Mouse (Mus musculus): Measurements from ENCODE around the gene Pck1. TPM values are rescaled to one million over a fixed set of nuclear protein-coding genes. Genes with fewer than 3 reads are reported as not detected.
"Not testable (repeated sequence)": the region's sequence is repeated elsewhere in the genome, so short reads cannot be mapped to it uniquely, and the experiment has no call there.

Pck1 gene
- polyA plus RNA-seq, 1 experiment from 2014 or later = not detected

DNA sequence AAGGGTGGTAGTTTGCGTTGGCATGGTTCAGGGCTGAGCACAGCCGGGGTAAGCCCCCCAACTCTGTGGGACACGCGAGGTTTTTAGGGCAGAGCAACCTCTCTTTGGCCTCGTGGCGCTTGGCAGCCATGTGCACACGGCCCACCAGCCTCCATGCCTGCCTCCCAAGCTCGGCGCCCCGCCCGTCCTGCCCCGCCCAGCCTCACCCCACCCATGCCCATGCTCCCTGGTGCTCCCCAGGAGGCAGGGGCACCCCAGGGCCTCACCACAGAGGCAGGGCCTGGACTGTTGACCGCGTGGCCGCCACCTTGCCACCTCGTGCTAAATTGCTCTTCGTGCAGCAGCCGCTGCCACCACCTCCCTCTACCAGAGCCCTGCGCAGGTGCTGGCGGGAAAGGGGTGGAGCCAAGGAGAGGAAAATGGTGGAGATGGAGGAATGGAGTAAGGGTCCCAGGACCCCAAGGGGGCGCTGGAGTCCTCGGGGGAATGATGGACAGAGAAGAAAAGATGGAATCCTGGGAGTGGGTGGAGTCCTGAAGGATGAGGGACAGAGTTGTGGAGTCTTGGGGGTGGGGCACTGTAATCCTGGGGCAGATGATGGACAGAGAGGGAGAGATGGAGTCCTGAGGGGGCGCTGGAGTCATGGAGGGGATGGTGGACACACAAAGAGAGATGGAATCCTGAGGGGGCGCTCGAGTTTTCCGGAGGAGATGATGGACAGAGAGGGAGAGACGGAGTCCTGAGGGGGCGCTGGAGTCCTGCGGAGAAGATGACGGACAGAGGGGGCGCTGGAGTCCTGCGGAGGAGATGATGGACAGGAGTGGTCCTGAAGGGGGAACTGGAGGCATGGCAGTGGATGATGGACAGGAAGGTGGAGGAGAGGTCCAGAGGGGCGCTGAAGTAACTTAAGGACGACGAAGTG, 33.6 kb upstream of the Pck1 start, which contains the start of gene Ctcfl:
Ctcfl (minus strand) TSS at position 503 of the 922 bp plus-strand sequence.
- Histone ChIP-seq H3K27ac (ENCODE audit: low read depth, low read length) (no peak within 1 kb of the TSS), H3K4me3 (ENCODE audit: low read depth, low read length) (no peak within 1 kb of the TSS), H3K4me1 (ENCODE audit: control insufficient read depth, insufficient read depth, low read length) (no peaks in the 10 kb centered on the region), H3K9me3 (replicated peaks; ENCODE audit: control insufficient read depth, low read length) (no peaks in the 10 kb centered on the region), H3K36me3 (ENCODE audit: control insufficient read depth, insufficient read depth, low read length) (no peaks in the 10 kb centered on the region), H3K9ac (ENCODE audit: low read depth, low read length) (no peak within 1 kb of the TSS), H3K27me3 (ENCODE audit: control insufficient read depth, insufficient read depth, low read length) (peaks cover 2% of the 10 kb centered on the region; the same call in 1 of the 2 replicates), H3K4me2 (no peak within 1 kb of the TSS)
- no peak for ATAC-seq (replicated peaks; ENCODE audit: insufficient number of reproducible peaks, low FRiP score, low TSS enrichment)
- WGBS (ENCODE audit: insufficient replicate concordance) = 80% methylated on average over 35 of the region's 35 CpGs

DNA sequence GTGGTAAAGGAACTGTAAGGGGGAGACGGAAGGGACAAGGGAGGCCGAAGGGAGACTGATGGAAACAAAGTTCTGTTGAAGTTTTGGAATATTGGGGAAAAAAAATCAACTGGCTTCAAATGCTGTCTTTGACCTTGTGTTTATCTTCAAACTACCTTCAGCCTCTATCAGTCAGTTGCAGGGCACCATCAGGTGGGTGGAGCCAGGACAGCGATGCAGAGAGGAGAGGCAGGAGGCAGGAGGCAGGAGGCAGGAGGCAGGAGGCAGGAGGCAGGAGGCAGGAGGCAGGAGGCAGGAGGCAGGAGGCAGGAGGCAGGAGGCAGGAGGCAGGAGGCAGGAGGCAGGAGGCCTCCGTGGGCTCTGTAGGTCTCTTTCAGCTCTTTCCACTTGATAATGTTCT, 32.7 kb upstream of the Pck1 start:
- H3K27me3 ChIP-seq (ENCODE audit: control insufficient read depth, insufficient read depth, low read length); H3K4me2 ChIP-seq; H3K9ac ChIP-seq (ENCODE audit: low read depth, low read length); H3K27ac ChIP-seq (ENCODE audit: low read depth, low read length); H3K9me3 ChIP-seq (replicated peaks; ENCODE audit: control insufficient read depth, low read length); H3K4me1 ChIP-seq (ENCODE audit: control insufficient read depth, insufficient read depth, low read length); ATAC-seq (replicated peaks; ENCODE audit: insufficient number of reproducible peaks, low FRiP score, low TSS enrichment); H3K4me3 ChIP-seq (ENCODE audit: low read depth, low read length); H3K36me3 ChIP-seq (ENCODE audit: control insufficient read depth, insufficient read depth, low read length): not testable (repeated sequence)
- WGBS (ENCODE audit: insufficient replicate concordance) = 66% methylated on average over 4 of the region's 4 CpGs

DNA sequence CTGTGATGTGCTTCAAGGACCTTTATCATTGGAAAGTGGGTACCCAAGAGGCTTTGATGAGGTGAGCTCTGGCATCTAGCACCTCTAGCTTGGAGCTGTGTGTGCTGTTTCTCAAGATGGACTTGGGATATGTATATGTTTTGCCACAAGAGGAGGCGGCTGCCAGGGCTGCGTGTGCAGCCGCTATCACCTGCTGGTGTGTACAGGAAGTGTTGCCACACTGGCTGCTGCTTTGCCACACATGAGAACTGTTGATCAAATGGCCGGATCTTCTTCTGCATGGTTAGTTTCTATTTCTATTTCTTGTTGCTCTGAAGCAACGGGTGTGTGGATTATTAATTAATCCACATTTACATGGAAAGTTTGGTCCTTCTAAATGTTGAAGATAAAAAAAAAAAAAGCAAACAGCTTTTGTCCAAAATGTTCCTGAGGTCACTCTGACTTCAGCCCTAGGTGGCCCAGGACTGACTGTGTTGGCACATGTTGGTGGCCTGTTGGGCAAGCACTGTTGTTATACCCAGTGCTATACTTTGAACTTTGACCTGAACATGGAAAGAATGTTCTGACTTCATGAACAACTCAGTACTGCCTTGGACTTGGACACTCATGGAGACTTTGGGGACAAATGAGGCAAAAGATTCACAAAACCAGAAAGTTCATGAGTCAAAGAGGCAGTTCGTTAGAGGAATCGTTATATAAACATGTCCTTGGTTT, 28.7 kb upstream of the Pck1 start:
- Histone ChIP-seq H3K4me2 (no peak overlapping the region), H3K9me3 (replicated peaks; ENCODE audit: control insufficient read depth, low read length) (no peaks in the 10 kb centered on the region), H3K4me3 (ENCODE audit: low read depth, low read length) (no peak overlapping the region), H3K27me3 (ENCODE audit: control insufficient read depth, insufficient read depth, low read length) (peaks cover 2% of the 10 kb centered on the region; the same call in 1 of the 2 replicates), H3K36me3 (ENCODE audit: control insufficient read depth, insufficient read depth, low read length) (no peaks in the 10 kb centered on the region), H3K27ac (ENCODE audit: low read depth, low read length) (no peak overlapping the region), H3K4me1 (ENCODE audit: control insufficient read depth, insufficient read depth, low read length) (no peaks in the 10 kb centered on the region), H3K9ac (ENCODE audit: low read depth, low read length) (no peak overlapping the region)
- WGBS (ENCODE audit: insufficient replicate concordance) = 82% methylated on average over 7 of the region's 7 CpGs
- no peak for ATAC-seq (replicated peaks; ENCODE audit: insufficient number of reproducible peaks, low FRiP score, low TSS enrichment)

DNA sequence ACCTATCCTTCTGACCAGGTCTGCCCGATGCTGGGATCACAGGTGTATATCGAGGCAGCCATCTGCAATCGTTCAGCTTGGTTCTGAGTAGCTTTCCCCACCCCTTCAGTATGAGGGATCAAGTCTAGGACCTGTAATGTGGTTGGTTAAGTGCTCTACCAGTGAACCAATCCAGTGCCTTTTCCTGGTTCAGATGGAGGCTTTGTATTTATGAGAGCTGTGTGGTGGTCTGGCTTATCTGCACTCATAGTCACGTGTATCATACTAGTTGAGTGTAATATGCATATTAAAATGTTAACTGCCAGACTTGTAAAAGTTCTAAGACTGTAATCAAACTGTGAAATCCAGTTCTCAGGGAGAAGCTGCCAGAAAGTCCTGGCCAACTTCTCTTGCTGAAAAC, 26.5 kb upstream of the Pck1 start:
- H3K36me3 ChIP-seq (ENCODE audit: control insufficient read depth, insufficient read depth, low read length) = no peaks in the 10 kb centered on the region
- H3K4me1 ChIP-seq (ENCODE audit: control insufficient read depth, insufficient read depth, low read length) = no peaks in the 10 kb centered on the region
- no peak for ATAC-seq (replicated peaks; ENCODE audit: insufficient number of reproducible peaks, low FRiP score, low TSS enrichment)
- WGBS (ENCODE audit: insufficient replicate concordance) = 82% methylated on average over 4 of the region's 4 CpGs
- no peak overlapping the region for H3K4me3 ChIP-seq (ENCODE audit: low read depth, low read length)
- no peak overlapping the region for H3K27ac ChIP-seq (ENCODE audit: low read depth, low read length)
- no peaks in the 10 kb centered on the region for H3K9me3 ChIP-seq (replicated peaks; ENCODE audit: control insufficient read depth, low read length)
- H3K27me3 ChIP-seq (ENCODE audit: control insufficient read depth, insufficient read depth, low read length) = no peaks in the 10 kb centered on the region
- no peak overlapping the region for H3K4me2 ChIP-seq
- no peak overlapping the region for H3K9ac ChIP-seq (ENCODE audit: low read depth, low read length)

DNA sequence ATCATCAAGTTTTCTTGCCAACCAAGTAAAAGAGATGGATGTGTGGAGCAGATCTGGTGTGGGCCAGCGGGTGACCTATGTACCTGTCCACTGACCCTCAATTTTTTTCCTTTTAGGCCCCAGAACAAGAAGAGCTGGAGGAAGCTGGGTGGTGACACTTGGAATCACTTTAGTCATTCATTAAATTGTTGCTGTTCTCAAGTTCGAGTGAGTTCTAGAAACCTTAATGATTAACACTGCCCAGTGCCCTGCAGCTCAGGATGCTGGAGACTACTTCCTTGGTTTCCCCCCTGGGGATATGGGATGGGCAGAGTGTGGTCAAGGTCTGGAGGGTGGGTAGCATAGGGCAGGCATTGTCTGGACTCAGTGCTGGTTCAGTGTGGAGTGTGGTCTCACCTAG, 23.7 kb upstream of the Pck1 start:
- no peak overlapping the region for H3K9ac ChIP-seq (ENCODE audit: low read depth, low read length)
- H3K27me3 ChIP-seq (ENCODE audit: control insufficient read depth, insufficient read depth, low read length) = no peaks in the 10 kb centered on the region
- no peak overlapping the region for H3K4me2 ChIP-seq
- H3K27ac ChIP-seq (ENCODE audit: low read depth, low read length) = no peak overlapping the region
- H3K4me1 ChIP-seq (ENCODE audit: control insufficient read depth, insufficient read depth, low read length) = peaks cover 10% of the 10 kb centered on the region
- H3K9me3 ChIP-seq (replicated peaks; ENCODE audit: control insufficient read depth, low read length) = no peaks in the 10 kb centered on the region
- H3K4me3 ChIP-seq (ENCODE audit: low read depth, low read length) = no peak overlapping the region
- 62% methylated on average over 2 of the region's 2 CpGs for WGBS (ENCODE audit: insufficient replicate concordance)
- ATAC-seq (replicated peaks; ENCODE audit: insufficient number of reproducible peaks, low FRiP score, low TSS enrichment) = no peak
- no peaks in the 10 kb centered on the region for H3K36me3 ChIP-seq (ENCODE audit: control insufficient read depth, insufficient read depth, low read length)

DNA sequence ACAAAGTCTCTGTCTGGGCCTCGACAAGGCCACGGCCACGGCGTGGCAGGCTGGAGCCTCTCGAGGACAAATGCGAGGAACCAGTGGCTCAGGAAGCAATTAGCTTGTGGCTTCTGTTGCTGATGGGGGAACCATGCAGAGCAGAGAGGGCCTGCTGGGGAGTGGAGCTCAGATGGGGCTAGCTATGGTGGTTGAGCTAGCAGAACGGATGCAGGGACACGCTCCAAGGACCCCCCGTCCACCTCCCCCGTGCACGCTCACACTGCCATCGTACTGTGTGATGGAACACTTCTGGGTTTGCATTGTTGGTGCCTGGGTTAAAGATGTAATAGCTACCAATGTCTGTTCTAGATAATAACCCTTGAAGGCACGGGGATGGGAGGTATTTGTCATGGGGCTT, 20.6 kb upstream of the Pck1 start:
- Histone ChIP-seq H3K9ac (ENCODE audit: low read depth, low read length) (no peak overlapping the region), H3K4me2 (no peak overlapping the region), H3K9me3 (replicated peaks; ENCODE audit: control insufficient read depth, low read length) (no peaks in the 10 kb centered on the region), H3K36me3 (ENCODE audit: control insufficient read depth, insufficient read depth, low read length) (no peaks in the 10 kb centered on the region), H3K27ac (ENCODE audit: low read depth, low read length) (no peak overlapping the region), H3K4me1 (ENCODE audit: control insufficient read depth, insufficient read depth, low read length) (peaks cover 15% of the 10 kb centered on the region), H3K27me3 (ENCODE audit: control insufficient read depth, insufficient read depth, low read length) (no peaks in the 10 kb centered on the region), H3K4me3 (ENCODE audit: low read depth, low read length) (no peak overlapping the region)
- 83% methylated on average over 13 of the region's 13 CpGs for WGBS (ENCODE audit: insufficient replicate concordance)
- no peak for ATAC-seq (replicated peaks; ENCODE audit: insufficient number of reproducible peaks, low FRiP score, low TSS enrichment)

DNA sequence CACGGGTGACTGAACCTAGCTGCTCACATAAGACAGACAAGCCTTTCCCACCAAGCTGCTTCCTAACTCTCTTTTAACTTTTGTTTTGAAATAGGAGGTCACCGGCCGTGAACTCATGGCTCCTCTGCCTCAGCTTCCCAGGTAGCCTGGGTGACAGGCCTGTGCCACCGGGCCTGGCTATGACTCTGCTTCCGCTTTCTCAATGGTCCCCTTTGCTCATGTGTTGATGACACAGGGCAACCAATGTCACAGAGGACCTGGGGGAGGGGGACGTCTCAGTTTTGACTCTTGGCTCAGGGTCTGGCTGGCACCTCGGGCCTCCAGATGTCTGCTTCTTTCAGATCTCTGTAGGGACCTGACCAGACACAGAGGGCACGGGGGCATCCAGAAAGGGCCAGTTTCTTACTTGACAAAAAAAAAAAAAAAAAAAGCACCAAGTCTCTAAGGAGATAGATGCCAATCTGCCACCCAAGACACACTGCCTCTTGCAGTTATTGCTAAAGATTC, 20.0 kb upstream of the Pck1 start:
- H3K27me3 ChIP-seq (ENCODE audit: control insufficient read depth, insufficient read depth, low read length) = no peaks in the 10 kb centered on the region
- no peak overlapping the region for H3K9ac ChIP-seq (ENCODE audit: low read depth, low read length)
- H3K4me3 ChIP-seq (ENCODE audit: low read depth, low read length) = no peak overlapping the region
- WGBS (ENCODE audit: insufficient replicate concordance) = 77% methylated on average over 8 of the region's 8 CpGs
- H3K4me1 ChIP-seq (ENCODE audit: control insufficient read depth, insufficient read depth, low read length) = peaks cover 15% of the 10 kb centered on the region
- H3K36me3 ChIP-seq (ENCODE audit: control insufficient read depth, insufficient read depth, low read length) = no peaks in the 10 kb centered on the region
- no peaks in the 10 kb centered on the region for H3K9me3 ChIP-seq (replicated peaks; ENCODE audit: control insufficient read depth, low read length)
- no peak for ATAC-seq (replicated peaks; ENCODE audit: insufficient number of reproducible peaks, low FRiP score, low TSS enrichment)
- H3K4me2 ChIP-seq = no peak overlapping the region
- no peak overlapping the region for H3K27ac ChIP-seq (ENCODE audit: low read depth, low read length)

DNA sequence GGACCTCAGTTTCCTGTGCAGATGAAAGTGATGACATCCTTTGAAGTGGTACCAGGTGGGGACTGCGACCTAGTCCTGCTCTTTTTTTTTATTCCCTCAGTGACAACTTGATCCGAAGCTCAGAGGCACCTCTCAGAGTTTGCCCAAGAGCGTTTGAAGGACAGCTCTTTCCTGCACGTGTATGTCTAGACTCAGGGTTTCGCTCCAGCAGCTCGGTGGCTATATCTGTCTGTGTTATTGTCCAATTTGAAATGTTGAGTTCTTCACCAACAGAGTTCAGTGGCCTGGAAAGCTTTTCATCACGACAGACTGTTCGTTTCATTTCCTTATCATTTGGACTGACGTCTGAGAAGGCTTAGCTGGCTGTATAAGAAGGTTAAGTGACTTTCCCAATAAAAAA, 18.2 kb upstream of the Pck1 start:
- H3K36me3 ChIP-seq (ENCODE audit: control insufficient read depth, insufficient read depth, low read length) = no peaks in the 10 kb centered on the region
- 0 out of 2 replicates have a peak, but pooled peaks have one; percentile 29 for ATAC-seq (replicated peaks; ENCODE audit: insufficient number of reproducible peaks, low FRiP score, low TSS enrichment)
- H3K4me3 ChIP-seq (ENCODE audit: low read depth, low read length) = no peak overlapping the region
- no peaks in the 10 kb centered on the region for H3K9me3 ChIP-seq (replicated peaks; ENCODE audit: control insufficient read depth, low read length)
- no peak overlapping the region for H3K4me2 ChIP-seq
- peaks cover 22% of the 10 kb centered on the region for H3K4me1 ChIP-seq (ENCODE audit: control insufficient read depth, insufficient read depth, low read length)
- WGBS (ENCODE audit: insufficient replicate concordance) = 25% methylated on average over 9 of the region's 9 CpGs
- H3K27ac ChIP-seq (ENCODE audit: low read depth, low read length) = peak overlapping the region; percentile 50; the same call in 1 of the 2 replicates
- no peaks in the 10 kb centered on the region for H3K27me3 ChIP-seq (ENCODE audit: control insufficient read depth, insufficient read depth, low read length)
- H3K9ac ChIP-seq (ENCODE audit: low read depth, low read length) = no peak overlapping the region

Data from heart, embryonic 11.5 days (tissue).